Mouse (Mus musculus) G1E (cell line): ENCODE results near the gene Donson.

ENCODE experiments used
- CTCF ChIP-seq: IDR thresholded peaks from 2 replicates; pipeline ENCODE4 v1.5.1; 2012; ENCODE audit warnings: low read depth, low read length, inconsistent platforms, mixed read lengths
- GATA1 ChIP-seq: IDR thresholded peaks from 2 replicates; pipeline ENCODE4 v1.6.1; 2012; ENCODE audit warnings: borderline replicate concordance, low read length, inconsistent platforms, mixed read lengths
- GATA2 ChIP-seq: IDR thresholded peaks from 2 replicates; pipeline ENCODE4 v1.6.1; 2012; ENCODE audit warnings: low read depth, low read length, inconsistent platforms, borderline replicate concordance
- POLR2AphosphoS5 ChIP-seq: IDR thresholded peaks from 2 replicates; pipeline ENCODE4 v1.6.1; 2012; ENCODE audit warnings: low read depth, low read length, inconsistent platforms; ENCODE audit not compliant: insufficient replicate concordance

DNA sequence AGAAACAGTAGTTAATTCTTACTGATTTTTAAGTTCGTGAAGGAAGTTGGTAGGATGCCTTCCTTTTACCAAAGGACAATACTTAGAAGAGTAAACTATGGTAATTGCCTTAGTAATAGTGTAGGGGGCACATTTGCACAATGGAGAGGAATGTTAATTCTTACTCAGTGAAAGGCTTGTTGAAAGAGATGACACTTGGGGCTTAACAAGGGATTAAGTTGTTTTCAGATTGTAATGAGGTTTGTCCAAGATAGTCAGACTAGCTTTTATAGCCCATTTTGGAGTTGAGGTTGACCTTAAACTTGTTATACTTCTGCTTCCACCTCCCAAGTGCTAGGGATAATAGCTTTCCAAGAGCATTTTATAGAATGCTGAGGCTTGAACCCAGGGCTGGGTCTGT, 27.2 kb downstream of the Donson start:
- TF ChIP-seq CTCF: no peak
- TF ChIP-seq POLR2AphosphoS5: no peak
- no peak for TF ChIP-seq GATA2
- no peak for TF ChIP-seq GATA1
